Mouse (Mus musculus) splenic B cell, adult 2 months (primary cell): ENCODE data around the gene Ranbp6.

Experiments used
- DNase-seq: peaks from one replicate; pipeline ENCODE4 v3.0.0-alpha.2; 2011; ENCODE audit warnings: low read depth, low spot score
- H3K27me3 ChIP-seq: 2 replicates; pipeline ENCODE4 v1.6.1; 2012; ENCODE audit warnings: mild to moderate bottlenecking, low read length, moderate library complexity, mixed read lengths; ENCODE audit not compliant: control insufficient read depth, poor library complexity, insufficient read depth, severe bottlenecking
- H3K36me3 ChIP-seq: 2 replicates; pipeline ENCODE4 v1.6.1; 2012; ENCODE audit warnings: mild to moderate bottlenecking, low read length, moderate library complexity, mixed read lengths; ENCODE audit not compliant: control insufficient read depth, poor library complexity, insufficient read depth, severe bottlenecking

Ranbp6 gene

GRCm38 (mm10) chr19:29812581-29813460, at the start of gene Ranbp6:
TSS of gene Ranbp6 (minus strand) at chr19:29812974.
- Histone ChIP-seq H3K36me3 (peaks cover 4% of the 10 kb centered on the region; the same call in 1 of the 2 replicates), H3K27me3 (no peaks in the 10 kb centered on the region)
- peak; percentile 86 for DNase-seq

- Histone ChIP-seq H3K27me3 (no peaks in the 10 kb centered on the region), H3K36me3 (no peaks in the 10 kb centered on the region)
- DNase-seq = no peak
Measured at GRCm38 (mm10) chr19:29860816-29861215, 48.0 kb upstream of the Ranbp6 start.

GRCm38 (mm10) chr19:29857267-29857666, 44.5 kb upstream of the Ranbp6 start:
- no peak for DNase-seq
- H3K36me3 ChIP-seq = no peaks in the 10 kb centered on the region
- no peaks in the 10 kb centered on the region for H3K27me3 ChIP-seq

GRCm38 (mm10) chr19:29853711-29854110, 40.9 kb upstream of the Ranbp6 start:
- Histone ChIP-seq H3K27me3 (no peaks in the 10 kb centered on the region; the same call in 1 of the 2 replicates), H3K36me3 (no peaks in the 10 kb centered on the region)
- no peak for DNase-seq

- Histone ChIP-seq H3K36me3 (no peaks in the 10 kb centered on the region), H3K27me3 (no peaks in the 10 kb centered on the region; the same call in 1 of the 2 replicates)
- no peak for DNase-seq
Measured at GRCm38 (mm10) chr19:29851036-29851690, 38.4 kb upstream of the Ranbp6 start.

GRCm38 (mm10) chr19:29849924-29850551, 37.3 kb upstream of the Ranbp6 start:
- DNase-seq = no peak
- no peaks in the 10 kb centered on the region; the same call in 1 of the 2 replicates for H3K27me3 ChIP-seq
- H3K36me3 ChIP-seq = no peaks in the 10 kb centered on the region

GRCm38 (mm10) chr19:29844036-29844661, 31.4 kb upstream of the Ranbp6 start:
- H3K27me3 ChIP-seq = no peaks in the 10 kb centered on the region; the same call in 1 of the 2 replicates
- H3K36me3 ChIP-seq = no peaks in the 10 kb centered on the region
- DNase-seq = no peak

- no peaks in the 10 kb centered on the region; the same call in 1 of the 2 replicates for H3K27me3 ChIP-seq
- no peak for DNase-seq
- no peaks in the 10 kb centered on the region for H3K36me3 ChIP-seq
Measured at GRCm38 (mm10) chr19:29843641-29844035, 30.9 kb upstream of the Ranbp6 start.

GRCm38 (mm10) chr19:29842973-29843372, 30.2 kb upstream of the Ranbp6 start:
- DNase-seq = no peak
- no peaks in the 10 kb centered on the region for H3K36me3 ChIP-seq
- no peaks in the 10 kb centered on the region for H3K27me3 ChIP-seq

GRCm38 (mm10) chr19:29840642-29841041, 27.9 kb upstream of the Ranbp6 start:
- H3K36me3 ChIP-seq = no peaks in the 10 kb centered on the region
- no peaks in the 10 kb centered on the region for H3K27me3 ChIP-seq
- no peak for DNase-seq

GRCm38 (mm10) chr19:29838636-29839135, 25.9 kb upstream of the Ranbp6 start:
- Histone ChIP-seq H3K27me3 (no peaks in the 10 kb centered on the region), H3K36me3 (no peaks in the 10 kb centered on the region)
- no peak for DNase-seq

- Histone ChIP-seq H3K36me3 (no peaks in the 10 kb centered on the region), H3K27me3 (no peaks in the 10 kb centered on the region)
- DNase-seq = no peak
Measured at GRCm38 (mm10) chr19:29838171-29838570, 25.4 kb upstream of the Ranbp6 start.

GRCm38 (mm10) chr19:29835364-29836034, 22.7 kb upstream of the Ranbp6 start:
- Histone ChIP-seq H3K27me3 (no peaks in the 10 kb centered on the region), H3K36me3 (no peaks in the 10 kb centered on the region)
- DNase-seq = no peak

- Histone ChIP-seq H3K27me3 (no peaks in the 10 kb centered on the region), H3K36me3 (no peaks in the 10 kb centered on the region)
- no peak for DNase-seq
Measured at GRCm38 (mm10) chr19:29830911-29831310, 18.1 kb upstream of the Ranbp6 start.
